Mouse (Mus musculus): ENCODE results near the gene Vwf.

- TF ChIP-seq POLR2A (IDR thresholded peaks at IDR 0.05; ENCODE audit: insufficient read depth, low read length): no peak
- TF ChIP-seq CTCF (IDR thresholded peaks at IDR 0.05; ENCODE audit: low read depth, low read length): no peak
- TF ChIP-seq EP300 (IDR thresholded peaks at IDR 0.05; ENCODE audit: insufficient read depth, low read depth, low read length): no peak
Measured at GRCm38 (mm10) chr6:125572291-125573188, 26.0 kb downstream of the Vwf start.

Measured in ES-Bruce4 (cell line).